Mouse (Mus musculus) B cell, adult (primary cell): ENCODE measurements around the gene Arglu1. TPM values are rescaled to one million over a fixed set of nuclear protein-coding genes. Genes with fewer than 3 reads are reported as not detected.

ENCODE experiments used
- total RNA-seq: library from RNA; stranded (reverse); gene quantifications from 4 replicates; pipeline ENCODE4 v1.2.4, GENCODE M21; 2023; ENCODE audit not compliant: inconsistent age

Arglu1 gene
- 151 to 172 TPM (median 172 TPM) in 4 replicates for total RNA-seq

GRCm38 (mm10) chr8:8690146-8691092 is at the start of gene Arglu1:
Arglu1 (minus strand) TSS chr8:8690521.

GRCm38 (mm10) chr8:8661103-8661758 is 29.1 kb downstream of the Arglu1 start, which contains the start of gene Efnb2:
Efnb2 (minus strand) TSS chr8:8661242.

Other genes with a start within 250 kb of the Arglu1 start
- gene Efnb2, start 29.3 kb downstream of the Arglu1 start, total RNA-seq, result 3.4 to 4.9 TPM (median 4.4 TPM) in 4 replicates